Mouse (Mus musculus): ENCODE data around the gene Miga1. TPM values are rescaled to one million over a fixed set of nuclear protein-coding genes. Genes with fewer than 3 reads are reported as not detected.
A peak's percentile ranks its signal among the peaks of the same experiment; 100 is the strongest.

Gene Miga1
- 14.7 and 15.7 TPM in 2 replicates for polyA plus RNA-seq (2015; fragmentation: Nextera tagmentation; extraction: Ambion mirVana)

GRCm38 (mm10) chr3:152339862-152340557, at the start of gene Miga1:
Gene Miga1, minus strand, starts transcription at chr3:152340407.
- H3K36me3 ChIP-seq (ENCODE audit: control insufficient read depth, insufficient read depth, low read length): no peaks in the 10 kb centered on the region; the same call in 1 of the 2 replicates
- H3K27me3 ChIP-seq (ENCODE audit: control insufficient read depth, insufficient read depth, low read depth, low read length): no peaks in the 10 kb centered on the region
- no peaks in the 10 kb centered on the region for H3K9me3 ChIP-seq (ENCODE audit: control insufficient read depth, low read length)
- peak within 1 kb of the TSS; percentile 65 for H3K27ac ChIP-seq (ENCODE audit: low read length)
- peak within 1 kb of the TSS; percentile 82 for H3K9ac ChIP-seq (ENCODE audit: low read length)
- peak within 1 kb of the TSS; percentile 69 for H3K4me2 ChIP-seq (ENCODE audit: low read depth, low read length)
- peak within 1 kb of the TSS; percentile 88 for H3K4me3 ChIP-seq (ENCODE audit: low read length)
- ATAC-seq (ENCODE audit: low read depth): peak; percentile 88
- no peaks in the 10 kb centered on the region; the same call in 1 of the 2 replicates for H3K4me1 ChIP-seq (replicated peaks; ENCODE audit: control insufficient read depth, insufficient read depth, low read length)
- 1% methylated on average over 49 of the region's 54 CpGs for WGBS

- no peaks in the 10 kb centered on the region for H3K27me3 ChIP-seq (ENCODE audit: control insufficient read depth, insufficient read depth, low read depth, low read length)
- no peak overlapping the region for H3K4me2 ChIP-seq (ENCODE audit: low read depth, low read length)
- no peak overlapping the region for H3K4me3 ChIP-seq (ENCODE audit: low read length)
- no peaks in the 10 kb centered on the region for H3K4me1 ChIP-seq (replicated peaks; ENCODE audit: control insufficient read depth, insufficient read depth, low read length)
- H3K9ac ChIP-seq (ENCODE audit: low read length): no peak overlapping the region
- H3K27ac ChIP-seq (ENCODE audit: low read length): no peak overlapping the region
- no peak for ATAC-seq (ENCODE audit: low read depth)
- peaks cover 33% of the 10 kb centered on the region for H3K36me3 ChIP-seq (ENCODE audit: control insufficient read depth, insufficient read depth, low read length)
- WGBS: 61% methylated on average over 11 of the region's 11 CpGs
- H3K9me3 ChIP-seq (ENCODE audit: control insufficient read depth, low read length): no peaks in the 10 kb centered on the region
Observed at GRCm38 (mm10) chr3:152384106-152384505, 43.9 kb upstream of the Miga1 start.

GRCm38 (mm10) chr3:152376063-152376462, 35.9 kb upstream of the Miga1 start:
- Histone ChIP-seq H3K27ac (ENCODE audit: low read length) (no peak overlapping the region), H3K9me3 (ENCODE audit: control insufficient read depth, low read length) (no peaks in the 10 kb centered on the region), H3K27me3 (ENCODE audit: control insufficient read depth, insufficient read depth, low read depth, low read length) (no peaks in the 10 kb centered on the region), H3K36me3 (ENCODE audit: control insufficient read depth, insufficient read depth, low read length) (peaks cover 34% of the 10 kb centered on the region), H3K4me1 (replicated peaks; ENCODE audit: control insufficient read depth, insufficient read depth, low read length) (no peaks in the 10 kb centered on the region), H3K9ac (ENCODE audit: low read length) (no peak overlapping the region), H3K4me3 (ENCODE audit: low read length) (no peak overlapping the region), H3K4me2 (ENCODE audit: low read depth, low read length) (no peak overlapping the region)
- ATAC-seq (ENCODE audit: low read depth): no peak
- WGBS: 86% methylated on average over 4 of the region's 4 CpGs

GRCm38 (mm10) chr3:152364181-152364580, 24.0 kb upstream of the Miga1 start:
- no peaks in the 10 kb centered on the region for H3K4me1 ChIP-seq (replicated peaks; ENCODE audit: control insufficient read depth, insufficient read depth, low read length)
- WGBS: 92% methylated on average over 2 of the region's 2 CpGs
- H3K9ac ChIP-seq (ENCODE audit: low read length): no peak overlapping the region
- H3K27ac ChIP-seq (ENCODE audit: low read length): no peak overlapping the region
- H3K27me3 ChIP-seq (ENCODE audit: control insufficient read depth, insufficient read depth, low read depth, low read length): no peaks in the 10 kb centered on the region
- H3K36me3 ChIP-seq (ENCODE audit: control insufficient read depth, insufficient read depth, low read length): peaks cover 46% of the 10 kb centered on the region
- no peak for ATAC-seq (ENCODE audit: low read depth)
- H3K4me3 ChIP-seq (ENCODE audit: low read length): no peak overlapping the region
- H3K4me2 ChIP-seq (ENCODE audit: low read depth, low read length): no peak overlapping the region
- H3K9me3 ChIP-seq (ENCODE audit: control insufficient read depth, low read length): no peaks in the 10 kb centered on the region

- Histone ChIP-seq H3K9ac (ENCODE audit: low read length) (no peak overlapping the region), H3K4me1 (replicated peaks; ENCODE audit: control insufficient read depth, insufficient read depth, low read length) (no peaks in the 10 kb centered on the region), H3K9me3 (ENCODE audit: control insufficient read depth, low read length) (no peaks in the 10 kb centered on the region), H3K4me2 (ENCODE audit: low read depth, low read length) (no peak overlapping the region), H3K27ac (ENCODE audit: low read length) (no peak overlapping the region), H3K36me3 (ENCODE audit: control insufficient read depth, insufficient read depth, low read length) (peaks cover 27% of the 10 kb centered on the region), H3K4me3 (ENCODE audit: low read length) (no peak overlapping the region), H3K27me3 (ENCODE audit: control insufficient read depth, insufficient read depth, low read depth, low read length) (no peaks in the 10 kb centered on the region)
- no peak for ATAC-seq (ENCODE audit: low read depth)
- WGBS: 79% methylated on average over 7 of the region's 7 CpGs
Observed at GRCm38 (mm10) chr3:152359151-152359550, 18.9 kb upstream of the Miga1 start.

- H3K4me1 ChIP-seq (replicated peaks; ENCODE audit: control insufficient read depth, insufficient read depth, low read length): no peaks in the 10 kb centered on the region
- no peaks in the 10 kb centered on the region for H3K27me3 ChIP-seq (ENCODE audit: control insufficient read depth, insufficient read depth, low read depth, low read length)
- H3K36me3 ChIP-seq (ENCODE audit: control insufficient read depth, insufficient read depth, low read length): peaks cover 14% of the 10 kb centered on the region
- H3K9me3 ChIP-seq (ENCODE audit: control insufficient read depth, low read length): no peaks in the 10 kb centered on the region
- ATAC-seq (ENCODE audit: low read depth): no peak
- H3K27ac ChIP-seq (ENCODE audit: low read length): no peak overlapping the region
- H3K9ac ChIP-seq (ENCODE audit: low read length): no peak overlapping the region
- 84% methylated on average over 9 of the region's 9 CpGs for WGBS
- no peak overlapping the region for H3K4me2 ChIP-seq (ENCODE audit: low read depth, low read length)
- H3K4me3 ChIP-seq (ENCODE audit: low read length): no peak overlapping the region
Observed at GRCm38 (mm10) chr3:152356751-152357150, 16.5 kb upstream of the Miga1 start.

GRCm38 (mm10) chr3:152355361-152355760, 15.2 kb upstream of the Miga1 start:
- Histone ChIP-seq H3K4me2 (ENCODE audit: low read depth, low read length) (no peak overlapping the region), H3K9me3 (ENCODE audit: control insufficient read depth, low read length) (no peaks in the 10 kb centered on the region), H3K9ac (ENCODE audit: low read length) (no peak overlapping the region), H3K36me3 (ENCODE audit: control insufficient read depth, insufficient read depth, low read length) (peaks cover 11% of the 10 kb centered on the region), H3K27me3 (ENCODE audit: control insufficient read depth, insufficient read depth, low read depth, low read length) (no peaks in the 10 kb centered on the region), H3K4me1 (replicated peaks; ENCODE audit: control insufficient read depth, insufficient read depth, low read length) (no peaks in the 10 kb centered on the region), H3K4me3 (ENCODE audit: low read length) (no peak overlapping the region), H3K27ac (ENCODE audit: low read length) (peak overlapping the region; percentile 25; the same call in 1 of the 2 replicates)
- peak; percentile 92 for ATAC-seq (ENCODE audit: low read depth)
- 16% methylated on average over 5 of the region's 5 CpGs for WGBS

- H3K4me3 ChIP-seq (ENCODE audit: low read length): no peak overlapping the region
- WGBS: 75% methylated on average over 10 of the region's 10 CpGs
- no peak overlapping the region for H3K4me2 ChIP-seq (ENCODE audit: low read depth, low read length)
- H3K9me3 ChIP-seq (ENCODE audit: control insufficient read depth, low read length): no peaks in the 10 kb centered on the region
- no peak for ATAC-seq (ENCODE audit: low read depth)
- no peak overlapping the region for H3K27ac ChIP-seq (ENCODE audit: low read length)
- no peak overlapping the region for H3K9ac ChIP-seq (ENCODE audit: low read length)
- H3K4me1 ChIP-seq (replicated peaks; ENCODE audit: control insufficient read depth, insufficient read depth, low read length): peaks cover 1% of the 10 kb centered on the region; the same call in 1 of the 2 replicates
- H3K27me3 ChIP-seq (ENCODE audit: control insufficient read depth, insufficient read depth, low read depth, low read length): no peaks in the 10 kb centered on the region
- H3K36me3 ChIP-seq (ENCODE audit: control insufficient read depth, insufficient read depth, low read length): 0 out of 2 replicates have a peak, but pooled peaks cover 2% of the 10 kb centered on the region
Observed at GRCm38 (mm10) chr3:152353434-152354177, 13.4 kb upstream of the Miga1 start.

GRCm38 (mm10) chr3:152352289-152352688, 12.1 kb upstream of the Miga1 start:
- WGBS: 66% methylated on average over 4 of the region's 4 CpGs
- Histone ChIP-seq H3K4me3 (ENCODE audit: low read length) (no peak overlapping the region), H3K27me3 (ENCODE audit: control insufficient read depth, insufficient read depth, low read depth, low read length) (no peaks in the 10 kb centered on the region), H3K27ac (ENCODE audit: low read length) (no peak overlapping the region), H3K9ac (ENCODE audit: low read length) (no peak overlapping the region), H3K9me3 (ENCODE audit: control insufficient read depth, low read length) (no peaks in the 10 kb centered on the region), H3K36me3 (ENCODE audit: control insufficient read depth, insufficient read depth, low read length) (no peaks in the 10 kb centered on the region), H3K4me1 (replicated peaks; ENCODE audit: control insufficient read depth, insufficient read depth, low read length) (peaks cover 10% of the 10 kb centered on the region), H3K4me2 (ENCODE audit: low read depth, low read length) (no peak overlapping the region)
- ATAC-seq (ENCODE audit: low read depth): no peak

All from lung, embryonic 16.5 days (tissue).